Mouse (Mus musculus): ENCODE results near the gene Hspb11. TPM values are rescaled to one million over a fixed set of nuclear protein-coding genes. Genes with fewer than 3 reads are reported as not detected.

Gene Hspb11
- total RNA-seq (2014; rRNA removed) (7.5 and 12.2 TPM in 2 replicates), polyA plus RNA-seq (2015; fragmentation: Nextera tagmentation; extraction: Ambion mirVana) (36.4 and 38.8 TPM in 2 replicates)

DNA sequence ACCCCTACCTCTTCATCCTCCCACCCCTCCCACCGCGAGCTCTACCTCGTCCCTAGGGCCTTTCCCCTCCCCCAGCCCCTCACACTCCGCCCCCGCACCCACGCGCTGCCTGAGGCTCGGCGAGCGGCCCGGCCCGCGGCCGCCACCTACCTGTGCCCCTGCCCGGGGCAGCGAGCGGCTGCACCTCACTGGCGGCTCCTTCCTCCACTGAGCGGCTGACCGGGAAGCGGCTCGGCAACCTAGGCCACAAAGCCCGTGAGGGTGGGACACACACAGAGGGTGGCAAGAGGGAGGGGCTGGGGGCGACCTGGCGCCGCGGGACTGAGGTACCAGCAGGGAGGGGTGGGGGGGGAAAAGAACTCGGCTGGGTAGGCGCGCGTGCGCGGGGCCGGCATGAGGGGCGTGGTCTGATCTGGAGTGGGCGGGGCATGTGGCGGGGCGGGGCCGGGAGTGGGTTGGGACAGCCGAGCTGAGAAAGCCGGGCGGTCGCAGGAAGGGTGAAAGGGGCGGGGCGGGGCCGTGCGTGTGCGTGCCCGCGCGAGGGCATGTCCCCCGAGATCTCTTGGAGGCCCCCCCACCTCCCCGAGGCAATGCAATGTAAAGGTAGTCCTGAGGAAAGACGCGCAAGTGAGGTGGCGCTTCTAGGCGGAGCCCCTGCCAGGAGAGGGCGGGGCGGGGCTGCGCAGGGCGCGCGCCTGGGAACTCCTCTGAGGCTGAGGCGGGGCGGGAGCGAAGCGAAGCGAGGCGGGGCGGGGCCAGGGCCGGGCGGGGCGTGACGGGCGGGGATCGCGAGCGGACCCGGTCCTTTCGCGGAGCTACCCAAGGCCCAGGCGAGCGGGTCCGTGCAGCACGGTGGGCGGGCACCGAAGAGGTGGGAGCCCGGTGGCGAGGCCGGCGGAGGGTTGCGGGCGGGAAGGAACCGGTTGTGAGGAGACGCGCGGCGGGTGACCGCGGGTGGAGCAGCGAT, at the start of gene Hspb11, which contains the start of gene Lrrc42:
Gene Hspb11, plus strand, starts transcription at position 469 of the 967 bp plus-strand sequence.
Gene Lrrc42, minus strand, starts transcription at position 408 of the 967 bp plus-strand sequence.
- peak within 1 kb of the TSS; percentile 66 for H3K4me2 ChIP-seq (ENCODE audit: low read depth, low read length)
- peaks cover 16% of the 10 kb centered on the region for H3K4me1 ChIP-seq (ENCODE audit: insufficient read depth, low read length)
- H3K27ac ChIP-seq, result peak within 1 kb of the TSS; percentile 89
- H3K9me3 ChIP-seq (ENCODE audit: low read length), result no peaks in the 10 kb centered on the region
- H3K4me3 ChIP-seq (ENCODE audit: low read length), result peak within 1 kb of the TSS; percentile 89
- under 1% methylated on average over 88 of the region's 101 CpGs for WGBS
- no peaks in the 10 kb centered on the region for H3K27me3 ChIP-seq (ENCODE audit: insufficient read depth, low read length)
- H3K36me3 ChIP-seq (ENCODE audit: insufficient read depth, low read length), result no peaks in the 10 kb centered on the region
- ATAC-seq (peak; percentile 97), DNase-seq (ENCODE audit: low spot score) (peak; percentile 96)
- H3K9ac ChIP-seq (replicated peaks; ENCODE audit: low read length), result peak within 1 kb of the TSS; percentile 81
- TF ChIP-seq CTCF (IDR thresholded peaks at IDR 0.05; ENCODE audit: low read depth), result no peak; the same call in 1 of the 2 replicates

DNA sequence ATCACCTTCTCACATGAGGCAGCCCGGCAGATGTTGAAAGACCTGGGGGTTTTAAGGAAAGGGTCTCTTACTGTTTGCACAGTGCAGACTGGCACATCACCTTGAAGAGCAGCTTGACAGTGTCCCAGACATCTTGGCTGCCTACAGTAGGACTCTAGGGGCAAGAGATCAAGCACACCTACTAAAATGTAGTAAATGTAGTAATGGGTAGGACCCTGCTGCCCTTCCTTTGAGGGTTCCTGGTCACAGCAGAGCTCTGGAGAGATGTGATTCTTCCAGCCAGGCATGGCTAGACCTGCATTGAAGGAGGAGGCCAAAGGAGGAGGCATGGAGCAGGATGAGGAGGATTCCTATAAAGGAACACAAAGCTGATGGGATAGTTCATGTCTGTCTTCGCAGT, 46.4 kb upstream of the Hspb11 start:
- no peak overlapping the region for H3K27ac ChIP-seq
- DNase-seq (ENCODE audit: low spot score), result no peak
- TF ChIP-seq CTCF (IDR thresholded peaks at IDR 0.05; ENCODE audit: low read depth), result no peak
- WGBS, result 100% methylated on average over 2 of the region's 2 CpGs
- H3K9me3 ChIP-seq (ENCODE audit: low read length), result no peaks in the 10 kb centered on the region
- H3K4me1 ChIP-seq (ENCODE audit: insufficient read depth, low read length), result no peaks in the 10 kb centered on the region
- no peak overlapping the region for H3K4me2 ChIP-seq (ENCODE audit: low read depth, low read length)
- H3K36me3 ChIP-seq (ENCODE audit: insufficient read depth, low read length), result peaks cover 31% of the 10 kb centered on the region
- H3K27me3 ChIP-seq (ENCODE audit: insufficient read depth, low read length), result no peaks in the 10 kb centered on the region
- no peak overlapping the region for H3K4me3 ChIP-seq (ENCODE audit: low read length)
- ATAC-seq, result no peak
- no peak overlapping the region for H3K9ac ChIP-seq (replicated peaks; ENCODE audit: low read length)

DNA sequence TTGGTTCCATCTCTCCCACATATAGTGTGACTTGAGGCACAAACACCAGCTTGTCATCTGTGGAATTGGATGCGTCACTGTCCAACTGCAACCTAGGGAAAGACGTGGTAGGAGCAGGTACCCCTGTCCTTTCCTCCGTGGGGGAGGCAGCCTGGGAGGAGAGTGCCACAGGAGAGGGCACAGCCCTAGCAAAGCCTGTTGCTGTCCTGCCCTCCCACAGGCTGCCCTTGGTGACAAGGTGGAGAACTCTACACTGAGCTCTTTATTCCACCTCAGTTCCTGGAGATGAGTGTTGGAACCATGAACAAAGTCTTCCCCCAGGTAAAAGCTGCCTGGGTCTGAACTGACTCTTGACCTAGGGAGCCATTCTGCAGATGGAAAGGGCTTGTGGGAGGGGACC, 44.5 kb upstream of the Hspb11 start, which contains the start of gene Ldlrad1:
Gene Ldlrad1, plus strand, starts transcription at position 301 of the 400 bp plus-strand sequence.
- Histone ChIP-seq H3K9me3 (ENCODE audit: low read length) (no peaks in the 10 kb centered on the region), H3K4me1 (ENCODE audit: insufficient read depth, low read length) (no peaks in the 10 kb centered on the region), H3K36me3 (ENCODE audit: insufficient read depth, low read length) (peaks cover 17% of the 10 kb centered on the region; the same call in 1 of the 2 replicates), H3K27ac (no peak within 1 kb of the TSS), H3K4me3 (ENCODE audit: low read length) (no peak within 1 kb of the TSS), H3K27me3 (ENCODE audit: insufficient read depth, low read length) (no peaks in the 10 kb centered on the region), H3K4me2 (ENCODE audit: low read depth, low read length) (no peak within 1 kb of the TSS), H3K9ac (replicated peaks; ENCODE audit: low read length) (no peak within 1 kb of the TSS)
- TF ChIP-seq CTCF (IDR thresholded peaks at IDR 0.05; ENCODE audit: low read depth), result no peak
- 86% methylated on average over 3 of the region's 3 CpGs for WGBS
- ATAC-seq (no peak), DNase-seq (ENCODE audit: low spot score) (no peak)

DNA sequence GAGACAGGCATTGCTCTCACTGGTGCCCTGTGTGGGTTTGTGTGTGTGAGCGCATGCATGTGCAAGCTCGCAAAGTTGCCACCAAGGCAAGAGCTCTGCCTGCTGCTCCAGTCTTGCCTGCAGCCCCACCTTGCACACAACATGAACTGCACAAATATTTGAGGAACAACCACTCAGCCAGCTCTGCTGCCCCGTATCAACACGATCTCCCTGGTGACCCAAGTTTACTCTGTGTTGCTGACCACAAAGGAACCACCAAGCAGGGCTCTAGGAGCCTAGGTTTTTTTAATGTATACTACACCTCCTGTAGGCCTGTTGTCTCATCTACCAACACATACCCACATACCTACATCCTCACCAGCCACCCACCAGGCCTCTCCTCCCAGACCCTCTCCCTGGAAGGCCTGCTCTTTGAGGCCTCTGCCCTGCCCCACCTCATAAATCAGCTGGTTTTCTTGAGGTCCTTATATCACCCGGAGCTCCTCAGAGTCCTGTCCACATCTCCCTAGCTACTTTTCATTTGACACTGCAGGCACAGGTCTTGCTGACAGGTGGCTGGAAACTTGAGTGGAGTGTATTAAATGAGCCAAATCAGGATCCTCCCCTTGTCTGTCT, 42.8 kb upstream of the Hspb11 start:
- no peak for ATAC-seq
- Histone ChIP-seq H3K4me2 (ENCODE audit: low read depth, low read length) (no peak overlapping the region), H3K36me3 (ENCODE audit: insufficient read depth, low read length) (peaks cover 11% of the 10 kb centered on the region; the same call in 1 of the 2 replicates), H3K27me3 (ENCODE audit: insufficient read depth, low read length) (no peaks in the 10 kb centered on the region), H3K27ac (no peak overlapping the region), H3K9ac (replicated peaks; ENCODE audit: low read length) (no peak overlapping the region), H3K4me3 (ENCODE audit: low read length) (no peak overlapping the region), H3K4me1 (ENCODE audit: insufficient read depth, low read length) (no peaks in the 10 kb centered on the region), H3K9me3 (ENCODE audit: low read length) (no peaks in the 10 kb centered on the region)
- 84% methylated on average over 5 of the region's 5 CpGs for WGBS
- DNase-seq (ENCODE audit: low spot score), result no peak
- no peak for TF ChIP-seq CTCF (IDR thresholded peaks at IDR 0.05; ENCODE audit: low read depth)

DNA sequence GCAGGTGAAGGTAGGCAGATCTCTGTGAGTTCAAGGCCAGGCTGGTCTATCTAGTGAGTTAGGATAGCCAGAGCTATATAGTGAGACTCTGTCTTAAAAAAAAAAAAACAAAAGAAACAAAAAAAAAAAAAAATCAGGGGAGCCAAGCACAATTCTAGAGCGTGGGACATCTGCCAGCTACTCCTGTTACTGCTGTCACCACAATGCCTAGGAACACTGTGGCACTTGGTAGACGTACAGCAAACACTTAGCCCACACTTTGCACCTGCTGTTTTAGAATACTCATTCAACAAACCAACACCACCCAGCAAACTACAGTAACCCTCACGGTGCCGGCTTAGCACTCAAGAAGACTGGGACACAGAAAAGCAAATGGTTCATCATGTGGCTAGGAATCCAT, 41.9 kb upstream of the Hspb11 start:
- WGBS, result 68% methylated on average over 4 of the region's 4 CpGs
- ATAC-seq (no peak), DNase-seq (ENCODE audit: low spot score) (no peak)
- TF ChIP-seq CTCF (IDR thresholded peaks at IDR 0.05; ENCODE audit: low read depth), result no peak
- Histone ChIP-seq H3K4me2 (ENCODE audit: low read depth, low read length) (no peak overlapping the region), H3K27me3 (ENCODE audit: insufficient read depth, low read length) (no peaks in the 10 kb centered on the region), H3K9ac (replicated peaks; ENCODE audit: low read length) (no peak overlapping the region), H3K4me1 (ENCODE audit: insufficient read depth, low read length) (no peaks in the 10 kb centered on the region), H3K4me3 (ENCODE audit: low read length) (no peak overlapping the region), H3K27ac (no peak overlapping the region), H3K9me3 (ENCODE audit: low read length) (no peaks in the 10 kb centered on the region), H3K36me3 (ENCODE audit: insufficient read depth, low read length) (peaks cover 4% of the 10 kb centered on the region; the same call in 1 of the 2 replicates)

DNA sequence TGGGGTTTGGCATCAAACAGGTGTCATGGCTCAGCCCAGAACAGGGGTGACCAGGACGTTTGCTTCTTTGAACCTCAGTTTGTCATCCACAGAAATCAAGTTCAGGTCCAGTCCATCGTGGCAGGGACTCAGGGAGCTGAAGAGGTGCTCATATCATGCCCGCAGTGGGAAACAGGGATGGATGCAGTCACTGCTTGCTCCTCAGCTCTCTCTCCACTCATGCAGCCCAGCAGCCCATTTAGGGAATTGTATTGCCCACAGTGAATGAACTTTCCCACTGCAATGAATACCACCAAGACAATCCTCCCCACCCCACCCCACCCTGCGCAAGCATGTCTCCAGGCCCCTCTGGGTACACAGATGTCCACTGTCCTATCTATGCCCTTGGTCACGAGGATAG, 41.5 kb upstream of the Hspb11 start:
- Histone ChIP-seq H3K36me3 (ENCODE audit: insufficient read depth, low read length) (peaks cover 4% of the 10 kb centered on the region; the same call in 1 of the 2 replicates), H3K4me2 (ENCODE audit: low read depth, low read length) (no peak overlapping the region), H3K27ac (no peak overlapping the region), H3K9ac (replicated peaks; ENCODE audit: low read length) (no peak overlapping the region), H3K27me3 (ENCODE audit: insufficient read depth, low read length) (no peaks in the 10 kb centered on the region), H3K4me1 (ENCODE audit: insufficient read depth, low read length) (no peaks in the 10 kb centered on the region), H3K4me3 (ENCODE audit: low read length) (no peak overlapping the region), H3K9me3 (ENCODE audit: low read length) (no peaks in the 10 kb centered on the region)
- no peak for TF ChIP-seq CTCF (IDR thresholded peaks at IDR 0.05; ENCODE audit: low read depth)
- WGBS, result 83% methylated on average over 5 of the region's 5 CpGs
- ATAC-seq (no peak), DNase-seq (ENCODE audit: low spot score) (no peak)

All from hindbrain, postnatal 0 days (tissue).